Mouse (Mus musculus): ENCODE measurements at regions not wholly inside any gene's neighbourhood (a gene's known extent, or its start where the extent isn't known, plus 50 kb on each side); places are given as distances from the start of the nearest gene placed in this dataset.
"Not testable (repeated sequence)": the region's sequence is repeated elsewhere in the genome, so short reads cannot be mapped to it uniquely, and the experiment has no call there.

DNA sequence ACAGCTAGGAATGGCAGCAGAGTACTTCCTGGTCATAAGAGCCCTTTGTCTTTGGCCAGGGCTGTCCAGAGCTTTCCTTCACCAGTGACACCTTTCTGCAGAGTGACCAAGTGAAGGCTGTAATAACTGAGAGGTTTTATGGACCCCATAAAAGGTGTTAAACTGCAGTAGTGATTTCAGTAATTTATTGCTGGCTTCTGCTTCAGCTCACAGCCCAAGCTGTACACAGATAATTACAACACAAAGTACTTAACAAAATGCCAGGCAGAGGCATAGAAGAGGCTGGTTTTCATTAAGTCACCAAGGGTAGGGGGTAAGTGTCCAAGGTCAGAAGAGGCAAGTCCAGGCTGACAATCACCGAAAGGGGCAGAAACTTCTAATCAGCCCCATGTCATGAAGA lies 83.8 kb downstream of the Eif4e start:
- in situ Hi-C loops (cut with MboI; ENCODE audit: unreplicated experiment in 2 of 2) = loop anchor here in 1 of 2 experiments (25.0 kb wide), 1 partner anchor 422 kb away; the partner anchor contains the start of gene 4930579F01Rik

DNA sequence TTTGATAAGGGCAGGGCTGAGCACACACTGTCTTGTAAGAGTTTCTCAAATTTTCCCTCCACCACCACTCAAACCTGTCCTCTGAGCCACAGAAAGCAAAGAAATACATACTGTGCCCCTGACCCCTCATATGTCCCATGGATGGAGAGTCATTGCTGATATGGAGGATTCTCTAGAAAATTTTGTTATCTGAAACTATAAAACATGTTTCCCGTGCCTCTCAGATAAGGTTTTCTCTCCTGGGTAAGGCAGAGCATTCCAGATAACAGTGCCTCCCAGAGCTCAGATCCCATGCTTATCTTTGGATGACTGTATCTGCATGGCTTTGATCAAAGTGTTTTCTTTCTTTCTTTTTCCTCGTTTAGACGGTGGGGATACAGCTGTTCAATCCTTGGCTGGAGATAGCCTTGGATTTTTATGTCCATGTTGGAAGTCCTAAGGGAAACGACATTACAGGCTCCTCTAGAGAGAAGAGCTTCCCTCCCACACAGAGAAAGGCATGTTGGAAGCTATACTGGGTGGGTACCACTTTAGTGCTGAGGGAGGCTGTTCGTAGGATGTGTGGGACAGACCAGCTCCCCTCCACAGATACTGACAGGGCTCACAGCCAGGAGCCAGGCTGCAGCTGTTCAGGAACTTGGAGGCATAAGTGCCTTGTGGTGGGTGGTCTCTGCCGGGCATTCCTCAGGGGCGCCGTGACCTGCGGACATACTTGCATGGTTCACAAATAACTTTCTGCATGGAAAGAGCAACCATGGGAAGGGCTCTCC lies 87.1 kb downstream of the Eif4e start:
- in situ Hi-C loops (cut with MboI; ENCODE audit: unreplicated experiment in 2 of 2) = loop anchor here in 1 of 2 experiments (25.0 kb wide), 1 partner anchor 426 kb away; the partner anchor contains the start of gene 4930579F01Rik

DNA sequence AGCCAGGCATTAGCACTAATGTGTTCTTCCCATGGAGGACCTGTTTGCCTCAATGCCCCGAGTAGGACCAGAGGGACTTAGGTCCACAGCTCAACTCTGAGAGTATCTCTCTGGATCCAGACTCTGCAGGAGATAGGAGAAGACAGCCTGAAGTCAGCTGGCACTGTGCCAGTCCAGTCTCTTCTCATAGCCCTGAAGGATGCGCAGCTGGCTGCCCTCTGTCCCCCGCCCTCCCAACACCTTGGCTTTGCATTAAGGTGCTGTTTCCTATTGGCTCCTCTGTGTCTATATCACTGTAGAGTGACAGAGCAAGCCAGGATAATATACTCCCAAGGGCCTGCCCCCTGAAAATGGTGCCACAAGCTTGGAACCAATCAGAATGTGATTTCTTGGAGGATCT lies 87.7 kb downstream of the Eif4e start:
- in situ Hi-C loops (cut with MboI; ENCODE audit: unreplicated experiment in 2 of 2) = loop anchor here in 1 of 2 experiments (25.0 kb wide), 1 partner anchor 426 kb away; the partner anchor contains the start of gene 4930579F01Rik

DNA sequence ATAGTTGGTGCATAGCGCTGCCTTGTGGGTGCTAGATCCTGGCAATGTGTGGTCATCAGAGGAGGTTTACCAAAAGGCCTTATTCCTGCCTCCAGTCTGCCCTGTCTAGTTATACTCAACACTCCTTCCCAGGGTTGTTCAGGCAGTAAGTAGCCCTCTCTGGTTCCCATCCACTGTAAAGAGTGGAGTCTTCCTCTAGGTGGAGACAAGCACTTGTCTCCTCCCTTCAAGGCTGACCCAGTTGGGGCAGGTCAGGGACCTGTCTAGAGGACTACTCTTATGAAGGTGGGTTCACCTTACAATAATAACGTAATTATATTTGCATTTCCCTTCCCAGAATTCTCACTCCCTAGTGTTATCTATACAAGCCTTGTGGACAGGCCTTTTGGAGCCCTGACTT lies 88.9 kb downstream of the Eif4e start:
- in situ Hi-C loops (cut with MboI; ENCODE audit: unreplicated experiment in 2 of 2) = loop anchor here in 1 of 2 experiments (25.0 kb wide), 1 partner anchor 428 kb away; the partner anchor contains the start of gene 4930579F01Rik

DNA sequence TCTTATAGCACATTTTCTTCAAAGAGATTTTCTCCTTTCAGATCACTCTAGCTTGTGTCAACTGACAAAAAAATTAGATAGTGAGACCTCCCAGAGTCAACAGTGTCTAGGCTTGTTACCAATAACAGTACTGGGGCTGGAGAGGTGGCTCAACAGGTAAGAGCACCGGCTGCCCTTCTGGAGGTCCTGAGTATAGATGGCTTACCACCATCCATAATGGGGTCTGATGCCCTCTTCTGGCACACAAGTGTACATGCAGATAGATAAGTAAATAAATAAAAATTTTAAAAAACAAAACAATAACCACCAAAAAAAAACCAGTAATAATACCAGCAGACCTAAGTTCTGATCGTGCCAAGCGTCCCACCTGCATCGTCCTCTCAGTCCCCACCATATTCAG lies 94.3 kb downstream of the Eif4e start:
- in situ Hi-C loops (cut with MboI; ENCODE audit: unreplicated experiment in 2 of 2) = loop anchor here in 1 of 2 experiments (25.0 kb wide), 1 partner anchor 433 kb away; the partner anchor contains the start of gene 4930579F01Rik

DNA sequence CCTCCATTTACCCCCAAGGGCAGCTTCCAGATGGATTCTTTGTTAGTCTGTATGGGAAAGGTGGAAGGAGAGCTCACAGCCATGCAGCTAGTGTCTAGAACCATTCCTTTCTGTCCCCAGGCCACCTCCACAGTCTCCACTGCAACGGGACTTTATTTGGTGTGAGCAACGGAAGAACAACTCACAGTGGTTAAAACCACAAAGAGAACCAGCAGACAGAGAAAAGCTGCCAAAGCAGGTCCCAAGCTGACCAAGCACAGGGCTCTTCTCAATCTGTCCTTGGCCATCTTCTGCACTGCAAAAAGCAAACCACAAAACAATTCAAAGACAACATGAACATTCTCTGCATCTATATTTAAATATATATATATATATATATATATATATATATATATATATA lies 98.1 kb downstream of the Eif4e start:
- in situ Hi-C loops (cut with MboI; ENCODE audit: unreplicated experiment in 2 of 2) = loop anchor here in 1 of 2 experiments (25.0 kb wide), 1 partner anchor 437 kb away; the partner anchor contains the start of gene 4930579F01Rik

DNA sequence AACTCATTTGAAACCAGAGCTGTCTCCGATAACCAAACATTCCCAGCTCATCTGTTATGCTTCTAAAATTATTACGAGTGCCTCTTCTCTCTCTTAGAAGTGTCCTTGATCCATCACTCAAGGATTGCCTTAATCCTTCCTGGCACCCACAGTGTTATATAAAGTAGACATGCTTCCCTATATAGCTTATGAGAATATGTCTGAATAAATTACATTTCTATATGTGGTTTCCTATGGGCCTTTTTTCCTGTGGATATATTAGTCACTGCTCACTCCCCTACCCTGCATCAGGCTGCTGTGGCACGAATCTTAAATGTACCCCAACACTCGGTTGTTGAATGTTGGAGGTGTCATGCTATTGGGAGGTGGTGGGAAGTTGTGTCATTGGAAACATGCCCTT lies 100.3 kb downstream of the Eif4e start:
- in situ Hi-C loops (cut with MboI; ENCODE audit: unreplicated experiment in 2 of 2) = no loop called here

DNA sequence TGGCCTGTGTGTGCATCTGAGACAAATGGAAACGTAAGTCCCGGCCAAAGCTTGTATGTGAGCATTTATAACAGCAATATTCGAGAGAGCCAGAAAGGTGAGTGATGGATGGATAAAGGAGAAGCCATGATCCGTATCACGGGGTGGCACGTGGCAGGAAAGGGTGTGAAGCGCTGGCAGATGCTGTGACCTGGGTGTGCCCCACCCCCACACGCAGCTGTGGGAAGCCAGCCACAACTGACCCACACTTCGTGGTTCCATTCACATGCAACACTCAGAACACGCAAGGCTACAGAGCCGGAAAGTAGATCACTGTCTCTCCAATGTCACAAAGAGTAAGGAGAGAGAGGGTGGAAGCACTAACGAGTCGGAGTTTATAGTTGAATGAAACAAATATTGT lies 104.3 kb downstream of the Eif4e start:
- in situ Hi-C loops (cut with MboI; ENCODE audit: unreplicated experiment in 2 of 2) = no loop called here

DNA sequence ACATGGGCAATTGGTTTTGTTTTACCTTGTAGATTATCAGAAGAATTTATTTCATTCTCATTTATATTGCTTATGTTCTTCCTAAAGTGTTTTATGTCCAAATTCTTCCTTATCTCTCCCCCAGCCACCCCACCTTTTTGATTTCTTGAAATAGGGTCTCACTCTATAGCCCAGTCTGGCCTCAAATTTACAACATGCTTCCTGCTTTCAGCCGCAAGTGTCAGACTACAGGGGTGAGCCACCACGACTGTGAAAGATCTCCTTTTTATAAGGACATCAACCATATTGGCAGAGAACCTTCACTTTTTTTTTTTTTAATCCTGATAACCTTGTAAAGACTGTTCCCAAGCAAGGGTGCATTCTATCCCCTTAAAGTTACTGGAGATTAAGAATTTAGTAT lies 106.1 kb downstream of the Eif4e start:
- in situ Hi-C loops (cut with MboI; ENCODE audit: unreplicated experiment in 2 of 2) = no loop called here

DNA sequence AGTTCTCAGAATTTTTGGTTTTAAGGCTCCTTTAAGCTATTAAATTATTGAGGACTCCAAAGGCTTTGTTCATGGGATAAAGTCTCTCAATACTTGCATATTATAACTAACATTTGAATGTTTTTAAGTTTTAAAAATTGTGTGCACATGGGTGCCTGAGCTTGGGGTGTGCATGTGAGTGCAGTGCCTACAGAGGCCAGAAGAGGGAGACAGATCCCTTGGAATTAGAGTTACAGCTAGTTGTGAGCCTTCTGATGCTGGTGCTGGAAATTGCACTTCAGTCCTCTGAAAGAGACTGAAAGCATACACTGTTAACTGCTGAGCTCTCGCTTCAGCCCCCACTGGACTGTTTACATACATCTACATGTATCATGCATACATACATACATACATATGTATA lies 100.0 kb upstream of the Tspan5 start:
- in situ Hi-C loops (cut with MboI; ENCODE audit: unreplicated experiment in 2 of 2) = loop anchor here (5.0 kb wide), 2 partner anchors 265 to 550 kb away; no protein-coding TSS in a partner anchor

DNA sequence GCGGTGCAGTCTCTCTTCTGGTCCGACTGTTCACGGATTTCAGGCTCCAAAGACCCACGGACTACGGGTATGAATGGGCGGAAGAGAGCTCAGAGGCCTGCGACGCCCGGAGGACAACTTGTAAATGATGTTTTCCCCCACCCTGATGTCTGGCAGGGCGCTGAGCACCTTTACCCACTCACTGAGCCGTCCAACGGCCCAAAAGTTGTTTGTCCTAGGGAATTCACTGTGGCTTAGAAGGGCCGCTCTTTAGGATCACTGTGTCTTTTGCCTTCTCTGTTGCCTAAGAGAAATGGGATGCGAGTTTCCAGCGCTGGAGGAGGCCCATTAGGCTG lies 98.1 kb upstream of the Tspan5 start:
- in situ Hi-C loops (cut with MboI; ENCODE audit: unreplicated experiment in 2 of 2) = loop anchor here (5.0 kb wide), 2 partner anchors 263 to 548 kb away; no protein-coding TSS in a partner anchor

DNA sequence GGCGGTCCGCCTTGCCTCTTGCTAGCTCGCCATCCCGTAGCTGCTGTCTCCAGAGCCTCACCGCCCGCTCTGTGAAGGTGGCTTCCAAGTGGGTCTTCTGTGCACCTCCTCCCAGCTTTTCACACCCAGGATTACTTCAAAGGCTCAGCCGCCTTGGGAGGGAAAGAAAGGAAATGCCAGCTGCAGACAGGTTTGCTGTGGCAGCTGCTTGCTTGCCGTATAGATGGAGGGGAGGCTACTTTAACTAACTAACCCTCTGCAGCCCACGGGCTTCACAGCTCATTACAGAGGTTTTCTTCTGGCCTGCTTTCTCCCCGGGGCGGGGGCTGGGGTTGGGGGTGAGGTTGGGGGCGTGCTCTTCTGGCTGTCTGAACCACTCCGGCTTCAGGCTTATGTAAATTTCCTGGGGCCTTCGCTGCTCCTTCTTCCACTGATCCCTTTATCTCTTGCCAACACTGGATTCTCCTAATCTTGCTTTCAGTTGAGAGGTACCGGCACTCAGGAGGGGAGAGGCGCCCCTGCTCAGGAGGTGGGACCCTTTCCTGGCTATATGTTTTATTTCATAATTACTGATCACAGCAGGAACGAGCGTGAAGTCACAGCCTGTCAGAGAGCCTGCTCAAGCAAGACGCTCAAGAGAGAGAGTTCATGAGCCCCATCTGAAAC lies 97.6 kb upstream of the Tspan5 start:
- in situ Hi-C loops (cut with MboI; ENCODE audit: unreplicated experiment in 2 of 2) = loop anchor here (5.0 kb wide), 2 partner anchors 263 to 548 kb away; no protein-coding TSS in a partner anchor

DNA sequence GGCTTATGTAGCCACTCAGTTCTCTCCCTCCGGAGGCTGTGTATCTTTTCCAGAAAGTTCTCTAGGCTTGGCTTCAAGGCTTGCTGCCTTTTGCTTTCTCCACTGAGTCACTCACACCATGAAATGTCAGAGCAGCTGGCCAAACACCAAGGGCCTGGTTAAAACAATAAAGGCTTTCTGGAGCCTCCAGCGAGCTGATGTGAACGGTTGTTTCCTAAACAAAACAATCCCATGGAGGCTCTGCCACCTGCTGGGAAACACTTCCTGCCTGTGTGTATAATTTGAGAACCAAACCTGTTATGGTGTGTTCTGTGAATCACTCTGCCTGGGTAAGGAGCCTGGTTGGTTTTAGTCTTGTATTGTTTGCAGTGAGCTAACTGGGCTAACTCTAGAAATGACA lies 96.7 kb upstream of the Tspan5 start:
- in situ Hi-C loops (cut with MboI; ENCODE audit: unreplicated experiment in 2 of 2) = no loop called here

DNA sequence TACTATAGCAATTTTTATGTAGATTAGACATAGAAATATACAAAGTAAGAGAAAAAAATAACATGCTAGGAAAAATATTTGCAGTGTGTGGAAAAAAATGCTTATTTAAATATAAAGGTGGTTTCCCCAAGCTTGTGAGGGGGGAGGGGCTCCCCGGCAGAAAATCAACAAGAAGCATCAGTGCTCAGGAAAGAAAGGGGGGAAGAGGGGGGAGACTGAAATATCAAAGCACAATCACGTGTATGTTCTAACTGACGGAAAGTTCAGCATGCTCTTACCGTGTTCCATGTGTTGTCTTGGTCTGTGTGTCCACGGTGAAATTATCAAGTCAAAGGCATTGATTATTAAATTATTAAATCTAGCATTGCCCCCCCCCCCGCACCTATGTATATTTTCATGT lies 92.3 kb upstream of the Tspan5 start:
- in situ Hi-C loops (cut with MboI; ENCODE audit: unreplicated experiment in 2 of 2) = no loop called here

DNA sequence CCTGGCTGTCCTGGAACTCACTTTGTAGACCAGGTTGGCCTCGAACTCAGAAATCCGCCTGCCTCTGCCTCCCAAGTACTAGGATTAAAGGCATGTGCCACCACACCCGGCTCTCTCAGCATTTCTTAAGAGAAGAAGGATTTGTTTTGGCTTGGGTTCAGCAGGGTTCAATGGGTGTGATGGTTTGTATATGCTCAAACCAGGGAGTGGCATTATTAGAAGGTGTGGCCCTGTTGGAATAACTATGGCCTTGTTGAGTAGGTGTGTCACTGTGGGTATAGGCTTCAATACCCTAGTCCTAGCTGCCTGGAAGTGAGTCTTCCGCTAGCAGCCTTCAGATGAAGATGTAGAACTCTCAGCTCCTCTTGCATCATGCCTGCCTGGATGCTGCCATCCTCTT lies 91.3 kb upstream of the Tspan5 start:
- in situ Hi-C loops (cut with MboI; ENCODE audit: unreplicated experiment in 2 of 2) = not testable (repeated sequence)

DNA sequence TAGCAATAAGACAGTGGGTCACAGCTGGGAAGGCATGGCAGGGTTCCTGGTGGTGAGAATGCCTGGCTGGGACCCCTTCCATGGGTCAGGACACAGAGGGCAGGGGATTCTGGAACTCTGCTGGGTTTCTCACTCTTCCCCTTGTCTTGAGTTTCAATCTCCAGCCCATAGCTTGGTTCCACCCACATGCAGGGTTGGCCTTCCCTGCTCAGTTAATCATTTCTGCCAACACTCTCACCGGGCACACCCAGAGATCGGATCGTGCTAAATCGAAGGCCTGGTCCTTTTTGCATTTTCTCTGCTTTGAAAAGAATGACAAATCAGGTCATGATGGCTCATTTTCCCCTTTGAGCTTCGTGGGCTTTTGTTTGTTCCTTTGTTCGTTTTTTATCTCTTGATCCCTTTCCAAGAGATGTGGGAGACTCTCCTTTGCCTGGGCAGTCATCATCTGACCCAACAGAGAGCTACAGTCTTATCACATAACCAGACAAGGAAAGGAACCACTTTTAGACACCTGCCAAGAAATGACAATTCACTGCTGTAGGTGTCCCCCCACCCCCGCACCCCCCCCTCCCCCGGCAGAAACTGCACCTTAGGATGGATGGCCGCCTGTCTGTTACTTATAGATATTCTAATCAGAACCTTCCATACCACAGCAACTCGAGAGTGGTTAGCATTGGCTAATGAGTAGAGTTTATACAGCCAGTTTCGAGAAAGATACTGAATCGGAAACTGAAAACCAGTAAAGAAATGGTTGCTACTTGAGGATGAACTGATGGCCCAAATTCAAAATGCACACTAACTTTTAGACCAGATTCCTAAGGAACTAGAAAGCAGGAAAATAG lies 90.4 kb upstream of the Tspan5 start:
- in situ Hi-C loops (cut with MboI; ENCODE audit: unreplicated experiment in 2 of 2) = no loop called here

DNA sequence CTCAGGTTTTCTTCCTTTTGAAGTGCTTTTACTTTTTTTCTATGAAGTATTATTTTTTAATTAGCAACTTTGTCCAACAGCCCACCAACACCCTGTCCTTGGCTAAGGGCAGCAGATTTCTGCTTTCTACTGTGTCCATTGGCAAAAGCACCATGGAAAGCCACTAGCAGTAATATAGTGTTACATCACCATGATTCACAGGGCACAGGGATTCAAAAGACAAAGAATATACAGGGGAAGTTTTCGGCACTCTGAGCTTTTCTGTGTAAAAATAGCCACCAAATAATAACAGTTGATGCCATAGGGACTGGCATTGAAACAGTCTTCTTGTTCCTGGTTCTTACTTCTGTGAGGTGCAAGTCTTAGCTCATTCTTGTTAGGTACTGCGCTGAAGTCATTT lies 89.8 kb upstream of the Tspan5 start:
- in situ Hi-C loops (cut with MboI; ENCODE audit: unreplicated experiment in 2 of 2) = no loop called here

DNA sequence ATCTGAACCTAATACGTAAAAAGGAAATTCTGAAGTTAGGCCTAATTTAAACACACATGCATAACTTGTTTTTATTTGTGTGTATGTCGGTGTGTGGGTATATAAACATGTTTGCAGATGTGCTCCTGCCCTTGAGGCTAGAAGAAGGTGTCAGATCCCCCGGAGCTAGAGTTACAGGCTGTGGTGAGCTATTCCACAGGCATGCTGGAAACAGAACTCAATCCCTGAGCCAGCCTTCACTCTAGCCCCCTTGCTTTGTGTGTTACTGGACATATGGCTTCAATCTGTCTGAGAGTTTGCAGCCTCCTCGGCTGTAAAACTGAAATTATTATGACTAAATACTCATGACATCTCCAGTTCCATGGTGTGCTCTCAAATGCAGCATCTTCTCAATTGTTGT lies 89.3 kb upstream of the Tspan5 start:
- in situ Hi-C loops (cut with MboI; ENCODE audit: unreplicated experiment in 2 of 2) = no loop called here

DNA sequence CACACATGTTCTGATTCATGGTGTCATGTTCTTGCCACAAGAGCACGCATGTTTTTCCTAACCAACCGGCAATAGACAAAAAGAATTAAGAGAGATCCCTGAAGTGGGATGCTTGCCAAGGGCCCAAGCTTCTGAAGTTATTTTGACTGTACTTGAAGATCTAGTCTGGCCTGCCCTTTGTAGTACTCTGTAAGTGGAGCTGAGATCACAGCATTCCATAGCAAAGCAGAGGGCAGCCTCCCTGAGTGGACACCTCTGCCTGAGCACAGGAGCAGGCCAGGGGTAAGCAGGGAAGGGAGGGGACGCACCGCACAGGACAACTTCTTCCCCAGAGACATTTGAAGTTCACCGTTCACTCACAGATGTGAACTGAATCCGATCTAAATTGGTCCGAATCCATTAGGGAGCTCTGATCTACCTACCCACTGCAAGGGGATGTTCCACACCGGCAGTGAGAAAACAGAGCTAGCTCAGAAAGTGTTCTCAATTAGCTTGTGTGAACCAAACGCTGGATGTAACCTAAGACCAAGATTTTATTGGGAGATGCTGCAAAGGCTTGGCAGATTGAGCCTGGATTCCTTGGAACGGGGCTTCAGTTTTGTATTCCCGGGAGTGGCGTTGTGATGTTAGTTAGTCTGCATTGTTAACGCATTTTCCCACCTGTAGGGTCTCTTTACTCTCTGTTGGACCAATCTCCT lies 88.3 kb upstream of the Tspan5 start:
- in situ Hi-C loops (cut with MboI; ENCODE audit: unreplicated experiment in 2 of 2) = no loop called here
